Mouse (Mus musculus): Measurements from ENCODE around the gene 4933427D14Rik.

GRCm38 (mm10) chr11:72110726-72111125 lies 96.5 kb downstream of the 4933427D14Rik start:
- TF ChIP-seq CTCF (IDR thresholded peaks at IDR 0.05; ENCODE audit: control insufficient read depth, insufficient read depth, insufficient replicate concordance, low read depth, low read length): no peak
- TF ChIP-seq POLR2A (IDR thresholded peaks at IDR 0.05; ENCODE audit: control insufficient read depth, low read depth, low read length): no peak

All from testis, adult 2 months (tissue).